Mouse (Mus musculus) adrenal gland, adult 10 weeks (tissue): Measurements from ENCODE around the gene Gm21095. TPM values are rescaled to one million over a fixed set of nuclear protein-coding genes. Genes with fewer than 3 reads are reported as not detected.

ENCODE experiments used
- polyA plus RNA-seq: library from polyadenylated mRNA; stranded (reverse); fragments of 350-450 nt; fragmentation: Illumina TruSeq; extraction: RNeasy Lipid Tissue Mini Kit (QIAGEN cat#74804); gene quantifications from one replicate; pipeline ENCODE4 v1.2.3, GENCODE M21; 2014; ENCODE audit warnings: low read depth, low replicate concordance

Gene Gm21095
- polyA plus RNA-seq: not detected

DNA sequence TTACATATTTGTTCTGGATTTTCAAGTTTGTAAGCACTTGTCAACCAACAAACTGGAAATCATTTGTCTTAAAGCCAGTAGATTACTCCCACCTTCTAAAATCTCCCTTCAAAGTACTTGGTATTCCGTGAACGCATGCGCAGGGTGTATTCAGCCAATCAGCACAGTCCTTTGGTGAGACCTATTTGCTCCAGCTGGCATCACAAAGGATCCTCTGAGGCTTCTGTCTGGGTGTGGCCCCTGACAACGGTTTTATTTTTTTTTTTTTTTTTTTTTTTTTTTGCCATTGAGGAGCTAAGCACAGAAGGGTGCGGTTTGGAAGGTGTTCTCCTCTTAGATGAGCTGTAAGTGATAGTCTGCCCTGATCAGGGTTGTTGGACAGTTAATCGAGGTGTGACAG is at the start of gene Gm21095:
Gm21095 (plus strand) TSS at position 301 of the 400 bp plus-strand sequence.

